Mouse (Mus musculus) adrenal gland, postnatal 10 days (tissue): ENCODE results near the gene Qtrt2. TPM values are rescaled to one million over a fixed set of nuclear protein-coding genes. Genes with fewer than 3 reads are reported as not detected.
A peak's percentile ranks its signal among the peaks of the same experiment; 100 is the strongest.

ENCODE experiments used
- DNase-seq: peaks from one replicate; pipeline ENCODE4 v3.0.0; 2021; ENCODE audit warnings: mixed read lengths
- total RNA-seq, 2 experiments: library from RNA; stranded (reverse); gene quantifications; 2 replicates each; pipeline ENCODE4 v1.2.3; 2021

Gene Qtrt2
- total RNA-seq, 2 experiments from 2014 or later, result 26.8 to 34.0 TPM

- DNase-seq, result no peak
Observed at GRCm38 (mm10) chr16:43925001-43925558, 1.5 kb downstream of the Qtrt2 start.

- no peak for DNase-seq
Observed at GRCm38 (mm10) chr16:43922630-43923029, 4.0 kb downstream of the Qtrt2 start.

- DNase-seq, result no peak
Observed at GRCm38 (mm10) chr16:43922024-43922423, 4.6 kb downstream of the Qtrt2 start.

- no peak for DNase-seq
Observed at GRCm38 (mm10) chr16:43918867-43919266, 7.7 kb downstream of the Qtrt2 start.

GRCm38 (mm10) chr16:43908881-43909280, 17.7 kb downstream of the Qtrt2 start:
- no peak for DNase-seq

GRCm38 (mm10) chr16:43900571-43900970, 26.0 kb downstream of the Qtrt2 start:
- no peak for DNase-seq

GRCm38 (mm10) chr16:43900138-43900537, 26.5 kb downstream of the Qtrt2 start:
- no peak for DNase-seq

GRCm38 (mm10) chr16:43894501-43894900, 32.1 kb downstream of the Qtrt2 start:
- DNase-seq, result no peak

- DNase-seq, result no peak
Observed at GRCm38 (mm10) chr16:43890747-43891336, 35.8 kb downstream of the Qtrt2 start.

GRCm38 (mm10) chr16:43890005-43890336, 36.6 kb downstream of the Qtrt2 start:
- DNase-seq, result no peak

GRCm38 (mm10) chr16:43889208-43890004, 37.2 kb downstream of the Qtrt2 start, which contains the start of gene Ccdc191:
TSS of gene Ccdc191 (plus strand) at chr16:43889800.
- DNase-seq, result peak; percentile 99

- no peak for DNase-seq
Observed at GRCm38 (mm10) chr16:43882329-43882728, 44.3 kb downstream of the Qtrt2 start.

GRCm38 (mm10) chr16:43881636-43882035, 45.0 kb downstream of the Qtrt2 start:
- DNase-seq, result no peak

GRCm38 (mm10) chr16:43879769-43880168, 46.8 kb downstream of the Qtrt2 start:
- DNase-seq, result no peak

- DNase-seq, result peak; percentile 65
Observed at GRCm38 (mm10) chr16:43871419-43871818, 55.2 kb downstream of the Qtrt2 start.

GRCm38 (mm10) chr16:43869805-43870204, 56.8 kb downstream of the Qtrt2 start:
- no peak for DNase-seq

- DNase-seq, result no peak
Observed at GRCm38 (mm10) chr16:43860624-43861023, 66.0 kb downstream of the Qtrt2 start.

- no peak for DNase-seq
Observed at GRCm38 (mm10) chr16:43858941-43859476, 67.6 kb downstream of the Qtrt2 start.

- DNase-seq, result no peak
Observed at GRCm38 (mm10) chr16:43849839-43850238, 76.8 kb downstream of the Qtrt2 start.

- no peak for DNase-seq
Observed at GRCm38 (mm10) chr16:43841236-43841635, 85.4 kb downstream of the Qtrt2 start.

- DNase-seq, result no peak
Observed at GRCm38 (mm10) chr16:43831957-43832356, 94.7 kb downstream of the Qtrt2 start.

GRCm38 (mm10) chr16:43827492-43827891, 99.1 kb downstream of the Qtrt2 start:
- no peak for DNase-seq

GRCm38 (mm10) chr16:43818404-43818803, 108.2 kb downstream of the Qtrt2 start:
- DNase-seq, result no peak
